Mouse (Mus musculus): ENCODE data around the gene Myo3b.

Gene Myo3b

GRCm38 (mm10) chr2:70352435-70353165, 313.7 kb downstream of the Myo3b start:
- no peak for DNase-seq (ENCODE audit: low spot score)

- DNase-seq (ENCODE audit: low spot score), result no peak
These were observed 315.1 kb downstream of the Myo3b start for GRCm38 (mm10) chr2:70354056-70354455.

- no peak for DNase-seq (ENCODE audit: low spot score)
These were observed 316.1 kb downstream of the Myo3b start for GRCm38 (mm10) chr2:70355026-70355425.

GRCm38 (mm10) chr2:70369421-70369820, 330.5 kb downstream of the Myo3b start:
- no peak for DNase-seq (ENCODE audit: low spot score)

GRCm38 (mm10) chr2:70379341-70379740, 340.4 kb downstream of the Myo3b start:
- no peak for DNase-seq (ENCODE audit: low spot score)

- no peak for DNase-seq (ENCODE audit: low spot score)
These were observed 341.0 kb downstream of the Myo3b start for GRCm38 (mm10) chr2:70379939-70380338.

- DNase-seq (ENCODE audit: low spot score), result no peak
These were observed 349.7 kb downstream of the Myo3b start for GRCm38 (mm10) chr2:70388645-70389044.

- no peak for DNase-seq (ENCODE audit: low spot score)
These were observed 350.2 kb downstream of the Myo3b start for GRCm38 (mm10) chr2:70389162-70389561.

- DNase-seq (ENCODE audit: low spot score), result no peak
These were observed 358.9 kb downstream of the Myo3b start for GRCm38 (mm10) chr2:70397734-70398276.

- DNase-seq (ENCODE audit: low spot score), result no peak
These were observed 360.7 kb downstream of the Myo3b start for GRCm38 (mm10) chr2:70399441-70400115.

- DNase-seq (ENCODE audit: low spot score), result no peak
These were observed 361.4 kb downstream of the Myo3b start for GRCm38 (mm10) chr2:70400321-70400720.

GRCm38 (mm10) chr2:70404301-70404700, 365.4 kb downstream of the Myo3b start:
- DNase-seq (ENCODE audit: low spot score), result no peak

- no peak for DNase-seq (ENCODE audit: low spot score)
These were observed 367.9 kb downstream of the Myo3b start for GRCm38 (mm10) chr2:70406846-70407245.

GRCm38 (mm10) chr2:70407729-70408128, 368.8 kb downstream of the Myo3b start:
- no peak for DNase-seq (ENCODE audit: low spot score)

GRCm38 (mm10) chr2:70410298-70410885, 371.5 kb downstream of the Myo3b start:
- no peak for DNase-seq (ENCODE audit: low spot score)

GRCm38 (mm10) chr2:70412315-70412714, 373.4 kb downstream of the Myo3b start:
- no peak for DNase-seq (ENCODE audit: low spot score)

GRCm38 (mm10) chr2:70414386-70414785, 375.5 kb downstream of the Myo3b start:
- no peak for DNase-seq (ENCODE audit: low spot score)

GRCm38 (mm10) chr2:70415521-70415920, 376.6 kb downstream of the Myo3b start:
- no peak for DNase-seq (ENCODE audit: low spot score)

GRCm38 (mm10) chr2:70419336-70419735, 380.4 kb downstream of the Myo3b start:
- DNase-seq (ENCODE audit: low spot score), result no peak

GRCm38 (mm10) chr2:70421144-70421874, 382.4 kb downstream of the Myo3b start:
- no peak for DNase-seq (ENCODE audit: low spot score)

- DNase-seq (ENCODE audit: low spot score), result no peak
These were observed 386.7 kb downstream of the Myo3b start for GRCm38 (mm10) chr2:70425611-70426010.

GRCm38 (mm10) chr2:70443035-70443434, 404.1 kb downstream of the Myo3b start:
- no peak for DNase-seq (ENCODE audit: low spot score)
